Mouse (Mus musculus): ENCODE data around the gene Plk2. TPM values are rescaled to one million over a fixed set of nuclear protein-coding genes. Genes with fewer than 3 reads are reported as not detected.

Plk2 gene
- total and polyA plus RNA-seq, 2 experiments from 2014 or later, result 123 to 130 TPM

- H3K36me3 ChIP-seq (ENCODE audit: insufficient read depth, low read length), result no peaks in the 10 kb centered on the region
- 61% methylated on average over 4 of the region's 4 CpGs for WGBS
- TF ChIP-seq CTCF (IDR thresholded peaks at IDR 0.05), result no peak
Measured at GRCm38 (mm10) chr13:110450056-110450455, 55.2 kb downstream of the Plk2 start.

More at GRCm38 (mm10) chr13:110450056-110450455, 55.2 kb downstream of the Plk2 start:
- H3K4me2 ChIP-seq (ENCODE audit: low read depth, low read length, poor library complexity, severe bottlenecking), result no peak overlapping the region
- no peaks in the 10 kb centered on the region; the same call in 1 of the 2 replicates for H3K27me3 ChIP-seq (ENCODE audit: insufficient read depth, low read length)
- no peak overlapping the region for H3K9ac ChIP-seq (replicated peaks; ENCODE audit: low read length, poor library complexity, severe bottlenecking)
- H3K9me3 ChIP-seq (ENCODE audit: low read length), result no peaks in the 10 kb centered on the region
- no peak overlapping the region for H3K4me3 ChIP-seq (ENCODE audit: low read depth, low read length)
- DNase-seq (ENCODE audit: low spot score) (no peak), ATAC-seq (ENCODE audit: low FRiP score) (no peak)
- no peak overlapping the region for H3K27ac ChIP-seq (ENCODE audit: low read depth, low read length)
- no peaks in the 10 kb centered on the region for H3K4me1 ChIP-seq (ENCODE audit: insufficient read depth, low read length)

Other genes starting within 250 kb of the Plk2 start
- gene Rab3c, start 114.0 kb upstream of the Plk2 start, total RNA-seq (2014; rRNA removed), result 168 and 199 TPM in 2 replicates
- 135 and 164 TPM in 2 replicates for gene Rab3c, start 114.0 kb upstream of the Plk2 start, polyA plus RNA-seq (2015; fragmentation: Nextera tagmentation; extraction: Ambion mirVana)
- gene Gapt, start 37.8 kb upstream of the Plk2 start, total RNA-seq (2014; rRNA removed), result not detected in 2 replicates
- gene Gapt, start 37.8 kb upstream of the Plk2 start, polyA plus RNA-seq (2015; fragmentation: Nextera tagmentation; extraction: Ambion mirVana), result not detected in 2 replicates